Mouse (Mus musculus) c-Kit-negative CD71-positive TER-119-positive erythroid progenitor cells, embryonic 14.5 days (primary cell): ENCODE measurements around the gene Olig3.

Experiments
- DNase-seq: peaks from one replicate; pipeline ENCODE4 v3.0.0-alpha.2; 2013; ENCODE audit warnings: low read depth, low spot score

Olig3 gene

DNA sequence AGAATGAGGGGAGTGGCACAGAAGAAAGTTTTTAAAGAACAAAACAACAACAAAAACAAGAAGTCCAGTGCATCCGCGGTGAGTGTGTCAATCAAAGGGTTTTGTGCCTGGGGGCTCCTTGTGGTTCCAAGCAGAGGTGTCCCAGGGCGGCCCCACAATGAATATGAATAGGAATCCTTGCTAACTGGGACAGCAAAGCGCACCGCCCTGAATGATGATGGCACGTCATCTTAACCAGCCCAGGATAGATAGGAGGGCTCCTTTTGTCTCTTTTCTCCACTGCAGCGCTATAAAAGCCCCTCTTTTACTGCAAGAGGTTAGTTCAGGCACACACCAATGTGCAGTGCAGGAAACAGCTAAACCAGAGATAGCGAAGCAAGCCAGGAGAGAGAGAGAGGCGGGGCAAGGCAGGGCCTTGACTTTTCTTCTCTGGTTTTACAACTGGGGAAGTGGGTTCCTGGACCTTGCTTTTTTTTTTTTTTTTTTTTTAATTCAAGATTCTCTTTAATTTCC, at the start of gene Olig3:
Gene Olig3, plus strand, starts transcription at position 463 of the 513 bp plus-strand sequence.
- DNase-seq = no peak

DNA sequence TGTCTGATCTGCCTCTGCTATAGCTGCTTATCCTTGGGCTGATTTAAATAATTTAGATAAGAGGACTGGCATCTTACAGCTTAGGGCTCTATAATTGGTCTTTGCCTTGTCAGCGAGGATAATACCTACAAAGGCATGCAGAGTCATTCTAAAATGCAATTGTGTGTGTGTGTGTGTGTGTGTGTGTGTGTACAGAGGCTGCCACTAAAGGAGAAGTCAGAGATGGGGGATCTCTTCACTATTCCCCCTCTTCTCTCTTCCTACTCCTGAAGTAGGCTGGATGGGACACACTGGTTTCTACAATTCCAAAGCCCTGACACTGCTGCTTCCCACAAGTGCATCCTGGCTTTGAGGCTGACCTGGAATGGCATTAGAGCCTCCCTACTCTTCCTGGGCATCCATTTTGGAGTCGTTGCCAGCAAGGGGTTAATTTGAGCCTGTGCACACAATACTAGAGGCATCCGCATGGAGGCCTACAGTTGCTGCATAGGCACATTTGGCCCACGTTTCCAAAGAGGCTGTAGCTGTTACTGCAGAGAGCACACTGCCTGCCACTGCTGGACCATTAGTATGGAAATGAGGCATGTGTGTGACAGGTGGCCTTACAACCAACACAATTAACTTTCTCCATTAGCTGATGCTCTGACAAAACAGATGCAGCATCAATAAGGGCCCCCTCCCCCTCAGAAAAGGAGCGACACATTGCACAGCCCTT, 46.5 kb upstream of the Olig3 start:
- DNase-seq = no peak

GRCm38 (mm10) chr10:19310471-19310870, 45.9 kb upstream of the Olig3 start:
- DNase-seq = no peak

DNA sequence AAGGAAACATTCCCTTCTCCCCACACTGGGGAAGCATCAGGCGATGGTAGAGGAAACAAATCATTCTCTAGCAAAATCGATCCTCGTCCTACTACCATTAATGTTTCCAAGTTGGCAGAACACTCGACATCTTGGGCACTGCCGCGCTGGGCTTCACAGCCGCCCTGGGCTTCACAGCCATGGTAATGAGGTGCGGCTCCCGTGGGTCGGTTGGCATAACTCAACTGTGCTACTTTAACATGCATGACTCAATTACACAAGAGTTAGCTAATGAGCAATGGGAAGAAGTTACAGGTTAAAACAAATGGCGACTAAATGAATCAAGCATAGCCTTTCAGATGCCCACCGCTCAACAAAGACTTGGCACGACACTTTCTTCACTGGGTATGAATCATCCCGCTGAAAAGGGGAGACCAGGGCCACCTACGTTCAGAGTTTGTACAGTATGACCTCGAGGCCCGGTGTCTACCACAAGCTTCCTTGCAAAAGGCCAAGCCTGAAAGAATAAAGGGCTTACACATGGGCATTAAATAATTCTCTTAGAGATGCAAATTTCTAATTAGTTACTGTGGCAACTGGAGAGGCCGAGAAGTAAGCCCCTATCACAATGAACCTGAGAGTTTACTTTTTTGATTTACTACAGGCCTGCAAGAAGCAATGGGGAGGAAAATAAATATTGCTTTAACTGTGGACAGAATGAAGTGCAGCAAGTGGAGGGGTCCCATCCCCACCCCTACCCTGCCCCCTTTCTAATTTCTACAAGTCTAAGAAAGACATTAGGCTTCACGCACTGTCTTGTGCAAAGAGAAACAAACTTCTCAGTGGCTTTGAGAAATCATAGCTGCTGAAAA, 38.1 kb upstream of the Olig3 start:
- DNase-seq = no peak

DNA sequence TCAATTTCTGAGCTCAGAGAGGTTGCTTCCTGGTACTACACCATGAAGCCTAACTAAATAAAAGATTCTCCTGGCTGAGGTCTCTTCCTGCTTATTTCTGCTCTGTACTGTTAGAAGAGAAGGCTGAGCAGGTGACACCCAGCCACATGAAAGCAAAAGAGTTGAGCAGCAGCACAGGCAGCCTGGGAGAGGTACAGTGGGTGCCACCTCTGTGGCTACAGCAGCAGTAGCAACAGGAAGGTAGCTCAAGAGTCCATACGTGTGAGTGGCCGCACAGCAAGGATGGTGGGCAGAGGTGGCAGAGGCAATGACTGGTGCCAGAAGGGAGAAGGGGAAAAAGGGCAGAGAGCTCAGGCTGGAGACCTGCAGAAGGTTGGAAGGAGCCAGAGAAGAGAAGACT, 34.6 kb upstream of the Olig3 start:
- no peak for DNase-seq

- no peak for DNase-seq
Observed at GRCm38 (mm10) chr10:19329191-19329777, 27.0 kb upstream of the Olig3 start.

DNA sequence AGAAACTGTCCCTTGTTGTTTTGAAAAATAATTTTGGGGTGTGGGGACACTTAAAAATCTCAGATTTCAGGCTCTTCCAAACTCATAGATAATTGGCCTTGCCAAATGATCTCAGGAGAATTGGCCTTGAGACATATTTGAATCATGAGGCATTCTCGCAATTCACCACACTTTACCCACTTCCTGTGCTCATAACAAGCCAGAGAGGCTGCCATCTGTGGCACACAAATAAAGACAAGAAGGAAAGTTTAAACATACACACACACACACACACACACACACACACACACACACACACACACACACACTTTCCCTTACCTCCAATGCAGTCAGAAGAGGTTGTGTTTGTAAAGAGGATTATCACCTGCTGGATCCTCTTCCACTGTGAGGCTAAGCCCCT, 22.9 kb upstream of the Olig3 start:
- DNase-seq = no peak

GRCm38 (mm10) chr10:19338695-19339630, 17.4 kb upstream of the Olig3 start:
- no peak for DNase-seq

DNA sequence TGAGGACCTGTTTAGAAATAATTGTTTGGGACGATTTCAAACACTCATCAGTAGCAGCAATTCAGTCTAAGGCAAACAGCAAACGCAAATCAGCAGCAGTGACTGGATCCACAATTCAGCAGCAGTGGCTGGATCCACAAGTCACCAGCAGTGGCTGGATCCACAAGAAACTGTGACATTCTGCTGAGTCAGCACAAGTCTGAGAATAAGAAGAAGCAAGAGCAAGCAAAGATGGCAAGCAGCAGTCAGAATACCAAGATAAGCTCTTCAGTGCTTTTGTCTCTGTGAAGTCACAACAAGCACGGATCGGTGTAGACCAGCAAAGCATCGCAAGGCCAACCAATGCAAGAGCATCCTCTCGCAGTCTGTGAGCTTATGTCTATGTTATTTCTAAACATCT, 12.3 kb upstream of the Olig3 start:
- no peak for DNase-seq

GRCm38 (mm10) chr10:19349326-19349725, 7.0 kb upstream of the Olig3 start:
- DNase-seq = no peak

DNA sequence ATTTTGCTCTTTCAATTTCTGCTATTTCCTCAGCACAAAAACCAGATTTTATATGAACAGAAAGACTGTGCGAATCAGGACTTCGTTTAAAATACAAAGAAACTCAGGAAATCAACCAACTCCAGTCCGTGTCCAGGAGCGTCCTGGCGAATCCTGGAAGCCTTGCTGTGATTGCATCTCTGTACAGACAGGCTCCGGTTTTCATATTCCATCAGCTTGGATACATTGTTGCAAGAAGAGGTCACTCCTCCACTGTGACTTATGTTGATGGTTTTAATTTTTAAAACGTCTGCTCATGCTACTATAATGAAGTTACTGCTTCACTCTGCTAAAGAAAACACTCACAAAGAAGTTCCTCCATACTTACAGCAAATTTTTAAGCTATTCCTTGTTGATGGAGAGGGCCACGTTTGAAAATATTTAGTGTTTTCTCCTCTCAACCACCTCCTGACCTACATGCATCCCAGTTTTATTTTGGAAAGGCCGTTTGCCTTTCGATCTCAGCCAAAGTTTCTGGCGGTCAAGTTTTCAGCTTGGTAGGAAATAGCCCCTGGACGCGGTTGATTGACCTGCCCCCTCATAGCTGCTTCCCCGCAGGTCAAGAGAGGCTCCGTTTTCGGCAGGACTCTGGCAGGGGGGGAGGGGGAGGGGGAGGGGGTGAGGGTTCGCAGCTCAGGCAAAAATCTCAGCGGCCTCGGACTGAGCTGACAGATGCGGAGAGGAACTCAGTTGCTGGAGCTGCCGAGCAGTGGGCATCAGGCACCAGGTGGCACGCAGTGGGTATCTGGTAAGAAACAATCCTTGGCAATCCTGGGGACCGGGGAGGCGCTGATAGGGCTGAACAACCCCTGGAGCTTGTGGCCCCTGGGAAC, 4.1 kb upstream of the Olig3 start:
- DNase-seq = no peak

GRCm38 (mm10) chr10:19352878-19353301, 3.4 kb upstream of the Olig3 start:
- no peak for DNase-seq

DNA sequence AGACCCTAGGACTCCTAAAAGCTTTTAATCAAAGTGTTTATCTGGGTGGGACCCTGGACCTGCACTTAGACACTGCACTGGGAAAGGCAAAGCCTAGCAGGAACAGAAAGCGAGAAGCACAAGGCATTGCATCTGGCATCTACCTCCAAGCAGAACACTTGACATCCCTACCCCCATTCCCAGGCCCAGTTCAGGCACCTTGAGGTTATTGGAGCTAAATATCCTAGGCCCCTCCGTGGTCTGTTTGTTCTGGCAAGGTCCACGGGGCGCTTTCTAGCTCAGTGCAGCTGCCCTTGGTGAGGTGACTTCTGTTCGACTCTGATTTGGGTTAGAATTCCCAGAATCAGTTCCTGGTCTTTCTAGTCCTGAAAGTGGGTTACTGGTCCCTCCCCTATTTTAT, 2.7 kb upstream of the Olig3 start:
- DNase-seq = no peak

- no peak for DNase-seq
Observed at GRCm38 (mm10) chr10:19354146-19354545, 2.2 kb upstream of the Olig3 start.

DNA sequence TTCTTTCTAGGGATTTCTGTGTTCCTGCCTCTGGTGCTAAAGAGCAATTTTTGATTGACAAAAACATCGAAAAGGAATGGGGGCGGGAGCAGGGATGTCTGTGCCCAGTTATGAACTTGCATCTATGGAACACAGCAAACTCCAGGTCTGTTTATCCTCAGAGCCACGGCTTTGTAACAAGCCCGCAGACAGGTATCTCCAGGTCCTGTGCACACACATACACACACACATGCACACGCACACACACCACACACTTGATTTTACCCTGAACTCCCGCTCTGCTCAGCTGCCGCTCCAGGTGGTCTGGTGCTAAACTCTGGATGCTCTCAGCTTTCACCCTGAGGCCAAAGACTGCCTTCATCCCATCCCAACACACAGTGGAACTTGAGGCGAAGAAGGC, 1.3 kb upstream of the Olig3 start:
- no peak for DNase-seq

DNA sequence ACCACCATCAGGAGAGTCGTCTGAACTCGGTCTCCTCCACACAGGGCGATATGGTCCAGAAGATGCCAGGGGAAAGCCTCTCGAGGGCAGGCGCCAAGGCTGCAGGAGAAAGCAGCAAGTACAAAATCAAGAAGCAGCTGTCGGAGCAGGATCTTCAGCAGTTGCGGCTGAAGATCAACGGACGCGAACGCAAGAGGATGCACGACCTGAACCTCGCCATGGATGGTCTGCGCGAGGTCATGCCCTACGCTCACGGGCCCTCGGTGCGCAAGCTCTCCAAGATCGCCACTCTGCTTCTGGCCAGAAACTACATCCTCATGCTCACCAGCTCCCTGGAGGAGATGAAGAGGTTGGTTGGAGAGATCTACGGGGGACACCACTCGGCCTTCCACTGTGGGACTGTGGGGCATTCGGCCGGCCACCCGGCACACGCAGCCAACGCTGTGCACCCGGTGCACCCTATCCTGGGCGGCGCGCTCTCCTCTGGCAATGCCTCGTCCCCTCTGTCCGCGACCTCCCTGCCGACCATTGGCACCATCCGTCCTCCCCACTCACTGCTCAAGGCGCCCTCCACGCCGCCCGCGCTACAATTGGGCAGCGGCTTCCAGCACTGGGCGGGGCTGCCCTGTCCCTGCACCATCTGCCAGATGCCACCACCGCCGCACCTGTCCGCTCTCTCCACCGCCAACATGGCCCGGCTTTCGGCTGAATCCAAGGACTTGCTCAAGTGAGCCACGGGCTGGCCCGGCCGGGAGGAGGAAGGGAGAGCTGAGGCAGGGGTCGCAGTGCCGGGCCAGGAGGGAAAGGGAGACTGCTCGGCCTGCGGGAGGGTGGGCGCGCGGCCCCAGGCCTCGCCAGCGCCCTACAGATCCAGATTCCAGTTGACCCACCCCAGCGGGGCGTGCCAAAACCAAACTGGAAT, 648 bp downstream of the Olig3 start:
- DNase-seq = no peak

DNA sequence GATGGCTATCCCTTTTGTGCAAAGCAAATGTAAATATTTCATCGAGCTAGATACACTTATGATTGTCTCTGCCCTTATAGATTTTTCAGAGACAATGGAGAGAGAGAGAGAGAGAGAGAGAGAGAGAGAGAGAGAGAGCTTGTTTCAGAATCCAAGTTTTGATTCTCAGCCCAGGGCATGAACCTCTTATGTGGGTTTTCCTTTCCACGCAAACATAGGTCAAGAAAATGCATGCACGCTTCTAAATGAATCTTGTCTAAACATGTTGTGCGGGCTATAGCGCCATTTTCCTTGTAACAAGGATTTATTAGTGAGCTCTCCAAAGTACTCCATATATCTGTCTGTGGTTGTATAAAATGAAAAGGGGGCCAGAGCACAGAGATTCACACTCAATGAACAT, 1.5 kb downstream of the Olig3 start:
- DNase-seq = no peak

DNA sequence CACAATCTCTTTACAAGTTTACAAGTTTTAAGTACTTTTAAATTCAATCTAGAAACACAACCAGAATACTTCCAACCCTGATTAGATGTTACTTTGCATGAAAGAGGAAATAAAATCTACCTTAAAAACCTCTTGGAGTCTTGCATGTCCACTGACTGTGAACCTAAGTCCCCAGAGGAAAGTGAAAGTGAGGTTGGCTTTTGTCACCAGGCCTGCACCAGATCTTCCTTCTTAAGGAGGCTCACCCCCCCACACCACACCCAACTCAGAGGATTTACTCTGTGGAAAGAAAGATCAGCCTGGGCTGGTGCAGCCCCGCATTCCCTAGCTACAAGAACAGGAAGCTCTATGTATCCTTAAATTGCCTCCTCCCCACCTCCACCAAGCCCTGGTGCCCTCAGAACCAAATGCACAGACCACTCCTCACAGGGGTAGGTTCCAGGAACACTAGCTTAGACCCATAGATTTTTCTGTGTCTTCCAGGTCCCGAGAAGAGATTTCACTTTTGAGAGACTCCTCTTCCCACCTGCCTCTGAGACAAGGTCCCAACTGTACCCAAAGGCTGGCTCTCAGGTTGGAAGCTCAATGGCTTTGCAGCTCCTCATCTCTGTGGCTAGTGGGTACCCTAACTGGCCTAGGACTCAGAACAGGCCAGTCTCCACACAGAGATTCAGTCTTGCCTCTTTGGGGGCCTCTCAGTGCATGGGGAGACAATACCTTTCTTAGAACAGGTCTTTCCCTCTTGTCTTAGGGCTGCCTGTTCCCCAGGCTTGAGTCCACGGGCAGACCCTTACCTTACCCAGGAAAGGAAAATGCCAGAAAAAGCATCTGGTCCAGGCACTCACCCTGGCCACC, 4.3 kb downstream of the Olig3 start:
- no peak for DNase-seq
